Mouse (Mus musculus) CH12.LX (cell line): ENCODE measurements around the gene Dnajc28. TPM values are rescaled to one million over a fixed set of nuclear protein-coding genes. Genes with fewer than 3 reads are reported as not detected.

ENCODE experiments used
- DNase-seq: peaks from one replicate; pipeline ENCODE4 v3.0.0-alpha.2; 2013; ENCODE audit errors: extremely low read depth
- H3K27ac ChIP-seq: 2 replicates; pipeline ENCODE4 v1.5.1; 2012; ENCODE audit warnings: low read depth, mild to moderate bottlenecking, control low read depth, moderate library complexity; ENCODE audit not compliant: insufficient read depth
- H3K27me3 ChIP-seq: replicated peaks from 2 replicates; pipeline ENCODE3; 2012; ENCODE audit warnings: inconsistent platforms
- H3K36me3 ChIP-seq, 2 experiments: replicated peaks in 1 of 2; 2 replicates each; pipeline versions ENCODE3 to v1.6.1; 2012; ENCODE audit warnings: inconsistent platforms in 1 of 2, low read length in 1 of 2, mild to moderate bottlenecking in 1 of 2, mixed read lengths in 1 of 2, moderate library complexity in 1 of 2; ENCODE audit not compliant: control insufficient read depth in 1 of 2, insufficient read depth in 1 of 2
- H3K4me1 ChIP-seq, 2 experiments: 2 replicates each; pipeline ENCODE4 v1.6.1; 2012; ENCODE audit warnings: inconsistent platforms in 1 of 2, moderate library complexity in 1 of 2; ENCODE audit not compliant: insufficient read depth in 2 of 2, control insufficient read depth in 1 of 2
- H3K4me2 ChIP-seq: 2 replicates; pipeline ENCODE4 v1.6.1; 2012; ENCODE audit warnings: low read depth, mild to moderate bottlenecking, control low read depth; ENCODE audit not compliant: poor library complexity, insufficient read depth, severe bottlenecking
- H3K4me3 ChIP-seq, 3 experiments: fragments of 150-350 bp in 1 of 3; sonication (generic) in 1 of 3; replicated peaks in 1 of 3; 2 replicates each; pipeline versions ENCODE3 to v1.5.1; 2011 to 2012; ENCODE audit warnings: low read depth in 2 of 3, low read length in 2 of 3, mild to moderate bottlenecking in 2 of 3, moderate library complexity in 2 of 3, control low read depth in 1 of 3, improper control_type of control experiment in 1 of 3, inconsistent platforms in 1 of 3, mixed read lengths in 1 of 3; ENCODE audit not compliant: poor library complexity in 1 of 3
- H3K79me2 ChIP-seq: replicated peaks from 2 replicates; pipeline ENCODE4 v1.6.1; 2012; ENCODE audit warnings: mild to moderate bottlenecking, moderate library complexity; ENCODE audit not compliant: control insufficient read depth, poor library complexity, insufficient read depth, severe bottlenecking; ENCODE audit errors: extremely low read depth
- H3K9ac ChIP-seq: 2 replicates; pipeline ENCODE4 v1.6.1; 2012; ENCODE audit warnings: low read depth, mild to moderate bottlenecking, control low read depth, moderate library complexity; ENCODE audit not compliant: insufficient read depth
- H3K9me3 ChIP-seq: replicated peaks from 2 replicates; pipeline ENCODE3; 2012; ENCODE audit warnings: low read length, inconsistent platforms, mixed read lengths
- CTCF ChIP-seq, 2 experiments: IDR thresholded peaks in 1 of 2; conservative IDR thresholded peaks in 1 of 2; 2 replicates each; pipeline ENCODE4 v1.5.1; 2011 to 2012; ENCODE audit warnings: low read depth in 2 of 2, low read length in 2 of 2, improper control_type of control experiment in 1 of 2, inconsistent platforms in 1 of 2, mild to moderate bottlenecking in 1 of 2, moderate library complexity in 1 of 2
- EP300 ChIP-seq: IDR thresholded peaks from 2 replicates; pipeline ENCODE4 v1.6.1; 2011; ENCODE audit warnings: low read length, improper control_type of control experiment
- JUN ChIP-seq: IDR thresholded peaks from 2 replicates; pipeline ENCODE4 v1.6.1; 2011; ENCODE audit warnings: low read depth, mild to moderate bottlenecking, low read length, improper control_type of control experiment, moderate library complexity; ENCODE audit not compliant: insufficient read depth
- JUND ChIP-seq: conservative IDR thresholded peaks from 2 replicates; pipeline ENCODE4 v1.6.1; 2011; ENCODE audit warnings: low read depth, low read length, improper control_type of control experiment
- MAFK ChIP-seq: IDR thresholded peaks from 2 replicates; pipeline ENCODE4 v1.6.1; 2011; ENCODE audit warnings: low read length, improper control_type of control experiment; ENCODE audit not compliant: insufficient replicate concordance
- MAZ ChIP-seq: IDR thresholded peaks from 2 replicates; pipeline ENCODE4 v1.6.1; 2012; ENCODE audit warnings: low read depth, mild to moderate bottlenecking, inconsistent platforms, low read length, improper control_type of control experiment, moderate library complexity
- MXI1 ChIP-seq: IDR thresholded peaks from 2 replicates; pipeline ENCODE4 v1.6.1; 2011; ENCODE audit warnings: mild to moderate bottlenecking, low read depth, low read length, improper control_type of control experiment
- NELFE ChIP-seq: IDR thresholded peaks from 2 replicates; pipeline ENCODE4 v1.6.1; 2011; ENCODE audit warnings: low read depth, low read length, improper control_type of control experiment
- NRF1 ChIP-seq: IDR thresholded peaks from 2 replicates; pipeline ENCODE4 v1.6.1; 2014; ENCODE audit warnings: low read depth, mild to moderate bottlenecking, inconsistent platforms, low read length, improper control_type of control experiment, moderate library complexity
- POLR2A ChIP-seq: IDR thresholded peaks from 2 replicates; pipeline ENCODE4 v1.6.1; 2011; ENCODE audit warnings: low read depth, mild to moderate bottlenecking, improper control_type of control experiment, low read length
- RCOR1 ChIP-seq: conservative IDR thresholded peaks from 2 replicates; pipeline ENCODE4 v1.6.1; 2012; ENCODE audit warnings: low read depth, mild to moderate bottlenecking, inconsistent platforms, low read length, improper control_type of control experiment
- SIN3A ChIP-seq: IDR thresholded peaks from 2 replicates; pipeline ENCODE4 v1.6.1; 2012; ENCODE audit warnings: low read length, improper control_type of control experiment, inconsistent platforms
- SMC3 ChIP-seq: IDR thresholded peaks from 2 replicates; pipeline ENCODE4 v1.6.1; 2011; ENCODE audit warnings: low read depth, low read length, improper control_type of control experiment
- ZMIZ1 ChIP-seq: IDR thresholded peaks from 2 replicates; pipeline ENCODE4 v1.6.1; 2012; ENCODE audit warnings: low read depth, mild to moderate bottlenecking, inconsistent platforms, low read length, improper control_type of control experiment
- dilution Hi-C: fragments of 300-500 bp; cut with MboI; formaldehyde crosslinking; loops from 2 replicates; pipeline ENCODE4 v1.14.3; 2020; ENCODE audit warnings: low sequenced_read_pairs; ENCODE audit not compliant: extremely low pct_unique_long_range_greater_than_20kb, extremely low pct_ligation_motif_present
- in situ Hi-C: fragments of 300-500 bp; cut with MboI; formaldehyde crosslinking; loops from 3 replicates; pipeline ENCODE4 v1.14.3; 2019; ENCODE audit warnings: low sequenced_read_pairs, low pct_ligation_motif_present, low pct_unique_long_range_greater_than_20kb, mixed read lengths
- polyA plus RNA-seq: library from polyadenylated mRNA; unstranded; fragments of >175 nt; gene quantifications from 2 replicates; pipeline ENCODE4 v1.2.1, GENCODE M21; 2012; ENCODE audit warnings: low read depth; ENCODE audit not compliant: insufficient read length
- total RNA-seq, 2 experiments: library from RNA; depleted of rRNA; stranded (reverse); fragments of 300-350 nt in 1 of 2; fragments of >200 nt in 1 of 2; gene quantifications; 2 replicates each; pipeline ENCODE4 v1.2.3; 2012 to 2014

The Dnajc28 gene
- total and polyA plus RNA-seq, 3 experiments = 0.47 to 1.8 (median 0.97) TPM

DNA sequence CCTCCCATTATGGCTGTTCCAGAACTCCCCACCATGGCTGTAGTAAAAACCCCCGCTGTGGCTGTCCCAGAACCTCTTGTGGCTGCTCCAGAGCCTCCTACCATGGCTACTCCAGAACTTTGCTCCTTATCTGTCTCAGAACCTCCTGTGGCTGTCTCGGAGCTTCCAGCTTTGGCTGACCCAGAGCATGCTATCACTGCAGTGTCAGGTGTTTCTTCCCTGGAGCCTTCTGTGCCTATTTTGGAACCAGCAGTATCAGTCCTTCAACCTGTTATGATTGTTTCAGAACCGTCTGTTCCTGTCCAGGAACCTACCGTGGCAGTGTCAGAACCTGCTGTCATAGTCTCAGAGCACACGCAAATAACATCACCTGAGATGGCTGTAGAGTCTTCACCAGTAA lies 39.6 kb upstream of the Dnajc28 start:
- no peaks in the 10 kb centered on the region for H3K9me3 ChIP-seq
- H3K9ac ChIP-seq = no peak overlapping the region
- H3K36me3 ChIP-seq = peaks cover 83 to 99% of the 10 kb centered on the region in 2 experiments
- peaks cover 0 to 17% of the 10 kb centered on the region in 2 experiments; a peak in 2 of 4 replicates for H3K4me1 ChIP-seq
- dilution Hi-C loops = no loop called here
- no peak overlapping the region for H3K4me3 ChIP-seq
- in situ Hi-C loops = no loop called here
- no peak for DNase-seq
- H3K27ac ChIP-seq = no peak overlapping the region
- no peaks in the 10 kb centered on the region for H3K27me3 ChIP-seq
- peaks cover 93% of the 10 kb centered on the region for H3K79me2 ChIP-seq
- no peak overlapping the region for H3K4me2 ChIP-seq
- TF ChIP-seq ZMIZ1 = 0 out of 2 replicates have a peak, but pooled peaks have one; percentile 46
- TF ChIP-seq CTCF (conservative IDR thresholded peaks at IDR 0.05 in 1 of 2, IDR thresholded peaks at IDR 0.05 in 1 of 2; ENCODE audit: low read depth in 2 of 2, low read length in 2 of 2) = no peak
- TF ChIP-seq, all 38 proteins: peak for 1

DNA sequence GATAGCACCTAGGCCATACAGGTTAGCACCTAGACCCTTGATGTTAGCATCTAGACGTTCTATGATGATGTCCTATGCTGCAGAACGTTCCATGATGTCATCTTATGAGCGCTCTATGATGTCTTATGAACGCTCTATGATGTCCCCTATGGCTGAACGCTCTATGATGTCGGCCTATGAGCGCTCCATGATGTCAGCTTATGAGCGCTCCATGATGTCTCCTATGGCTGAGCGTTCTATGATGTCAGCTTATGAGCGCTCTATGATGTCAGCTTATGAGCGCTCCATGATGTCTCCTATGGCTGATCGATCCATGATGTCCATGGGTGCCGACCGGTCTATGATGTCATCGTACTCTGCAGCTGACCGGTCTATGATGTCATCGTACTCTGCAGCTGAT lies 38.5 kb upstream of the Dnajc28 start:
- Histone ChIP-seq H3K4me3 (no peak overlapping the region), H3K9ac (no peak overlapping the region), H3K27me3 (no peaks in the 10 kb centered on the region), H3K4me2 (no peak overlapping the region), H3K79me2 (peaks cover 93% of the 10 kb centered on the region)
- in situ Hi-C loops (no loop called here), dilution Hi-C loops (no loop called here)
- TF ChIP-seq POLR2A = 0 out of 2 replicates have a peak, but pooled peaks have one; percentile 16
- TF ChIP-seq MAZ = no peak
- TF ChIP-seq, all 38 proteins: peak for 1
- Histone ChIP-seq H3K27ac (no peak overlapping the region), H3K36me3 (peaks cover 82 to 98% of the 10 kb centered on the region in 2 experiments), H3K4me1 (peaks cover under 1 to 27% of the 10 kb centered on the region in 2 experiments; a peak in 2 of 4 replicates), H3K9me3 (no peaks in the 10 kb centered on the region)
- DNase-seq = no peak

DNA sequence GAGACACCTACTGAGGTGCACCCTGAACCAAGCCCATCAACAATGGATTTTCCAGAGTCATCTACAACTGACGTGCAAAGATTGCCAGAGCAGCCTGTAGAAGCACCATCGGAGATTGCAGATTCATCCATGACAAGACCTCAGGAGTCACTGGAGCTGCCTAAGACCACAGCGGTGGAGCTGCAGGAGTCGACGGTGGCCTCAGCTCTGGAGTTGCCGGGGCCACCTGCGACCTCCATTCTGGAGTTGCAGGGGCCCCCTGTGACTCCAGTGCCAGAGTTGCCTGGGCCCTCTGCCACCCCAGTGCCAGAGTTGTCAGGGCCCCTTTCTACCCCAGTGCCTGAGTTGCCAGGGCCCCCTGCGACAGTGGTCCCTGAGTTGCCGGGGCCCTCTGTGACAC lies 36.5 kb upstream of the Dnajc28 start:
- H3K27ac ChIP-seq = no peak overlapping the region
- H3K9ac ChIP-seq = no peak overlapping the region
- TF ChIP-seq NRF1 = no peak
- no peak for TF ChIP-seq NELFE
- TF ChIP-seq RCOR1 = no peak
- TF ChIP-seq JUN = no peak
- TF ChIP-seq MAZ = no peak
- no peak for TF ChIP-seq MXI1
- no peak for TF ChIP-seq MAFK
- TF ChIP-seq JUND = no peak
- no peak for TF ChIP-seq EP300
- TF ChIP-seq SIN3A = no peak
- no peak for TF ChIP-seq SMC3
- in situ Hi-C loops (no loop called here), dilution Hi-C loops (no loop called here)
- no peak for DNase-seq
- H3K4me1 ChIP-seq = peaks cover 5 to 34% of the 10 kb centered on the region in 2 experiments; a peak in 3 of 4 replicates
- H3K4me2 ChIP-seq = no peak overlapping the region
- no peak overlapping the region for H3K4me3 ChIP-seq
- peaks cover 94% of the 10 kb centered on the region for H3K79me2 ChIP-seq
- H3K27me3 ChIP-seq = no peaks in the 10 kb centered on the region
- peaks cover 74 to 93% of the 10 kb centered on the region in 2 experiments for H3K36me3 ChIP-seq
- no peaks in the 10 kb centered on the region for H3K9me3 ChIP-seq
